Mouse (Mus musculus): ENCODE measurements around the gene Ndufc1. TPM values are rescaled to one million over a fixed set of nuclear protein-coding genes. Genes with fewer than 3 reads are reported as not detected.

Gene Ndufc1
- polyA plus RNA-seq (2015; fragmentation: Nextera tagmentation; extraction: Ambion mirVana) = 1,570 and 1,962 TPM in 2 replicates

DNA sequence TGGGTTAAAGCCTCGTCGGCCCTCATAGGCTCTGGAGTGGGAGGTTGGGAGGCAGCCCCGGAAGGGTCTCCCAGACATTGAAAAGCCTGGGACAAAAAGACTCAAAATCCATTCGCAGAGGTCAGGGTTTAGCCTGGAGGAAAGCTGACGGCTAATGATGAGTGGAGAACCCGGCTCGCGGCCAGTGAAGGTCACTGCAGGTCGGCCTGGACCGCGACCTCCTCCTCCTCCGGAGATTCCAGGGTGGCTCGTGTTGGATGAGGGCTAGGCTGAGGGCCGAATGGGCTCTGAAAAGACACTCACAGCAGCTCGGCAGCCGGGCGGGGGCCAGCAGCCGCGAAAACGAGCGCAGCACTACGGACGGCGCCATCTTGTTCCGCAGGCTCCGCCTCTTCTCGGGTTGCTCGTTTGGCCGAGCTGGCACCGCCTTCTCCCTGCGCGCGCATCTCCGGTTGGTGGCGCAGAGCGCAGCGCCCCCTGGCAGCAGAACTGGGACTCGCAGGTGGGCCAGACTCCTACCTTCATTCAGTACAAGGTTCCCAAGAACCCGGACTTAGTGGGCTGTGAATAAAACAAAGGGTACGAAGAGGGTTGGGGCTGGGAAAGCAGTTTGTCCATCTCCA is at the start of gene Ndufc1:
Gene Ndufc1, minus strand, starts transcription at position 428 of the 623 bp plus-strand sequence.

DNA sequence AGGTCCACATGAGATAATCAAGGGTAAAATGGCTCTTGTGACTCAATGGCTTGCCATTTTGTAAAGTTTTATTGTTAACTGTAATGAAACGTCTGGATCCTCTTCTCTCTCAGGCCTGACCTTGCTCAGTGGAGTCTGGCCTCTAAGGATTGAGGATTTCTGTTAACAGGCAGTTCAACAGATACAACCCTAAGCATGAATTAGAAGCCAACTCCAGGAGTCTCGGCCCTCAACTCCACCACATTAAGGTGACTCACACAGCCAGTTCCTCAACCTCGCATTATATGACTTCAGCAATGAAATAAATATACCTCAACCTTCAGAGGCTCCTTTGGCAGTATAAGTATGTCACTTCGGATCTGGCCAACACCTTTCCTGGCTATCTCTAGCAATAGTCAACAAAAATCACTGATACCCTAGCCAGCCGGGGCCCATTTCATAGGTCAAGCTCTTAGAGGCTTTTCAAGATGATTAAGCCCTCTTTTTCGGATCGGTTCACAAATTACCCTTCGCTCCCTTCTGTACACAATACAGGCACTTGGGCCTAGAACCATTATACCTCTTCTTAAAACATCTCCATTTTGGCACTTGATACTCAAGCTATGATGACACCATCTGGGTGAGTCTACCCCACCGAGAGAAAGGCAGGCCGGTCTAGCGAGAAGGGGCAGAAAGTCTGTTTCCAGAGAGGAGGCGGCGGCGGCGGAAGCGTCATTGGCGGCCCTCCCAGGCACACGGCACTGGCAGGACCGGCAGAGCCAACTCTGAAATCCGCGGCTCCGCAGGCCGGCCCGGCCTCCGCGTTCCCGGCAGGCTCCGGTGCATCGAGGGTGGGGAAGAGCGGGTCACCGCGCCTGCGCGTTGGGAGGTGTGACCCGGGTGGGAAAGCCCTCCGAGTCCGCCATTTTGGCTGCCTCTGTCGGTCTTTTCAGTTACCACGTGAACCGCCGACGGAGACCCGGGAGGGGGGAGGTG is 6.6 kb upstream of the Ndufc1 start, which contains the start of gene Naa15:
Gene Naa15, plus strand, starts transcription at position 51 of the 975 bp plus-strand sequence.

DNA sequence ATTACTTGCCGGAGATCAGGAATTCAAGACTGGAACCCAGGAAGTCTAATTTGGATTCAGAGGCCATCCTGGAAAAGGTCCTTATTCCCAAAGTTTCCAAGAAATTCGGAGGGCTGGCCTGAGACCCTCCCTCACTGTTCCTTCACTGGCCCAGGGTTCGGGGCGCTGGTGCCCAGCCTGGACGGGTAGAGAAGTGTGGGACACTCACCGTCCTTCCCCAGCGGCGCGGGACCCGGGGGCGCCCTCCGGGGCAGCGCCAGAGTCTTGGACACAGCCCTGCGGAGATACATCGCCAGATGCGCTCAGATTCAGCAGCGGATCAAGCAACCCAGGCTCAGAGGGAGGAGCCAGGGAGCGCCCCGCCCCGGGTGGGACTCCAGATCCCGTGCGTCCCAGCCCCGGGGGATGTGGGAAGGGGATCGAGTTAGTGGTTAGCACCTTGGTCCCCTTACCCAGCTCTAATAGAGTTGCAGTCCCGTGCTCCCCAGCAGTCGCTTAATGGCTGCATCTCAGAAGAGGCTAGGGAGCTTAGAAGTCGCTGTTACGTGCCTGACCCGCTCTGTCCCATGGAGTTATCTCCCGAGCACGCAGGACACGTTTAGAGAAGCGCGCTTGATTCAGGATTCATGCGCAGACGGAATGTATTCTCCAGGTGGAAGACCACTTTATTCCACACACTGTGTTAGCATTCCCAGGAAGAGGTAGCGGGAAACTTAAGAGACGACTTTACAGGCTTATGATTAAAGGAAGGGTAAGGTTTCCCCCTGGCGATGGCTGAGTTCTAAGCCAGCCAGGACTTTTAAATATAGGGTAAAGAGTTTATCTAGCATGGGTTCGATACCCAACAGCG is 12.3 kb downstream of the Ndufc1 start, which contains the start of gene Mgarp:
Gene Mgarp, minus strand, starts transcription at position 520 of the 850 bp plus-strand sequence.

Other genes with a start within 250 kb of the Ndufc1 start
- 3.6 and 5.6 TPM in 2 replicates for gene Noct, start 184.5 kb downstream of the Ndufc1 start, polyA plus RNA-seq (2015; fragmentation: Nextera tagmentation; extraction: Ambion mirVana)
- 38.3 and 55.2 TPM in 2 replicates for gene Elf2, start 68.3 kb downstream of the Ndufc1 start, polyA plus RNA-seq (2015; fragmentation: Nextera tagmentation; extraction: Ambion mirVana)
- gene Mgarp, start 12.2 kb downstream of the Ndufc1 start, polyA plus RNA-seq (2015; fragmentation: Nextera tagmentation; extraction: Ambion mirVana) = 477 and 1,268 TPM in 2 replicates
- gene Naa15, start 6.2 kb upstream of the Ndufc1 start, polyA plus RNA-seq (2015; fragmentation: Nextera tagmentation; extraction: Ambion mirVana) = 16.8 and 27.7 TPM in 2 replicates
- 17.7 and 17.8 TPM in 2 replicates for gene Rab33b, start 74.9 kb upstream of the Ndufc1 start, polyA plus RNA-seq (2015; fragmentation: Nextera tagmentation; extraction: Ambion mirVana)
- gene Setd7, start 151.9 kb upstream of the Ndufc1 start, polyA plus RNA-seq (2015; fragmentation: Nextera tagmentation; extraction: Ambion mirVana) = 2.3 and 2.7 TPM in 2 replicates